Mouse (Mus musculus) myocyte (in vitro differentiated cells): ENCODE measurements around the gene Ndufa10. TPM values are rescaled to one million over a fixed set of nuclear protein-coding genes. Genes with fewer than 3 reads are reported as not detected.

ENCODE experiments used
- H3K27me3 ChIP-seq: one replicate; pipeline ENCODE4 v1.6.1; 2011; ENCODE audit not compliant: control insufficient read depth, insufficient read depth, insufficient read length
- H3K36me3 ChIP-seq: one replicate; pipeline ENCODE4 v1.6.1; 2011; ENCODE audit not compliant: control insufficient read depth, insufficient read depth
- H3K4me2 ChIP-seq: one replicate; pipeline ENCODE4 v1.6.1; 2011; ENCODE audit warnings: low read depth, control low read depth
- H3K4me3 ChIP-seq: one replicate; pipeline ENCODE4 v1.5.1; 2011; ENCODE audit warnings: mild to moderate bottlenecking, control low read depth, moderate library complexity
- H3K79me2 ChIP-seq: one replicate; pipeline ENCODE4 v1.6.1; 2011; ENCODE audit not compliant: control insufficient read depth, insufficient read depth
- H3ac ChIP-seq: one replicate; pipeline ENCODE4 v1.6.1; 2011; ENCODE audit not compliant: control insufficient read depth, insufficient read length
- CEBPB ChIP-seq: IDR thresholded peaks from 2 replicates; pipeline ENCODE4 v1.6.1; 2011; ENCODE audit warnings: mild to moderate bottlenecking, moderate library complexity; ENCODE audit not compliant: poor library complexity, insufficient read depth, severe bottlenecking
- E2F4 ChIP-seq: IDR thresholded peaks from one replicate; pipeline ENCODE4 v1.6.1; 2011; ENCODE audit warnings: mild to moderate bottlenecking, control low read depth, moderate library complexity; ENCODE audit not compliant: insufficient read depth
- MAX ChIP-seq: IDR thresholded peaks from one replicate; pipeline ENCODE4 v1.6.1; 2011; ENCODE audit warnings: low read depth, mild to moderate bottlenecking, control low read depth
- MYOD1 ChIP-seq, 3 experiments: IDR thresholded peaks; one replicate each; pipeline ENCODE4 v1.6.1; 2011; ENCODE audit warnings: control low read depth in 2 of 3, low read depth in 2 of 3, mild to moderate bottlenecking in 2 of 3, moderate library complexity in 1 of 3; ENCODE audit not compliant: insufficient read length in 2 of 3, control insufficient read depth in 1 of 3
- MYOG ChIP-seq, 3 experiments: IDR thresholded peaks; one replicate each; pipeline ENCODE4 v1.6.1; 2011; ENCODE audit warnings: control low read depth in 2 of 3, low read depth in 2 of 3, mild to moderate bottlenecking in 2 of 3; ENCODE audit not compliant: insufficient read length in 2 of 3, control insufficient read depth in 1 of 3, insufficient read depth in 1 of 3
- POLR2A ChIP-seq: IDR thresholded peaks from one replicate; pipeline ENCODE4 v1.6.1; 2011; ENCODE audit warnings: low read depth, mild to moderate bottlenecking, control low read depth, moderate library complexity; ENCODE audit not compliant: insufficient read length
- POLR2AphosphoS2 ChIP-seq: IDR thresholded peaks from one replicate; pipeline ENCODE4 v1.6.1; 2011; ENCODE audit warnings: low read depth, control low read depth; ENCODE audit not compliant: insufficient read length
- REST ChIP-seq: IDR thresholded peaks from one replicate; pipeline ENCODE4 v1.6.1; 2011; ENCODE audit warnings: mild to moderate bottlenecking, control low read depth, moderate library complexity; ENCODE audit not compliant: insufficient read depth, insufficient read length
- SRF ChIP-seq: IDR thresholded peaks from one replicate; pipeline ENCODE4 v1.6.1; 2011; ENCODE audit warnings: low read depth; ENCODE audit not compliant: control insufficient read depth, insufficient read length
- TCF12 ChIP-seq: IDR thresholded peaks from one replicate; pipeline ENCODE4 v1.6.1; 2011; ENCODE audit warnings: mild to moderate bottlenecking, control low read depth; ENCODE audit not compliant: poor library complexity, insufficient read depth, severe bottlenecking
- TCF3 ChIP-seq: IDR thresholded peaks from one replicate; pipeline ENCODE4 v1.6.1; 2011; ENCODE audit warnings: low read depth, control low read depth; ENCODE audit not compliant: insufficient read length
- USF1 ChIP-seq: IDR thresholded peaks from one replicate; pipeline ENCODE4 v1.6.1; 2011; ENCODE audit warnings: low read depth, mild to moderate bottlenecking, control low read depth, moderate library complexity
- polyA plus RNA-seq: library from polyadenylated mRNA; unstranded; fragments of >200 nt; fragmentation: generic; extraction: Trizol; gene quantifications from one replicate; pipeline ENCODE4 v1.2.1, GENCODE M21; 2012; ENCODE audit warnings: missing spikeins

Ndufa10 gene
- polyA plus RNA-seq, 1 experiment = 162 TPM

DNA sequence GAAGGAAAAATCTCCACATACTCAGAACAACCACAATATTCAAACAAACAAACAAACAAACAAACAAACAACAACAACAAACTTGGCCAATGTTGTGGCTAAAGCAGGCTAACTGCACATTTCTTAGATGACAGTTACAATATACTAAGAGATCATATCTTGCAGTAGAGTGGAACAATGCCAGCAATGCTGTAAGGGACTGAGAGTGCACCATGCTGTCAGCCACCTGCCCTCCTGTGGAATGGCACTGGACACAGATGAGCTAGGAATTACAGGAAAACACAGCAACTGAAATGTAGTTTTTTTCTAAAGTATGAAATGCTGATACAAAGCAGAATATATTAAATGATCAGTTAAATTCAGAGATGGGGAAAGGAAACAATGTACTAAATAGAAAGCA is 15.9 kb downstream of the Ndufa10 start:
- Histone ChIP-seq H3ac (no peak overlapping the region), H3K36me3 (peaks cover 65% of the 10 kb centered on the region), H3K4me3 (no peak overlapping the region), H3K27me3 (no peaks in the 10 kb centered on the region), H3K4me2 (no peak overlapping the region), H3K79me2 (no peaks in the 10 kb centered on the region)
- TF ChIP-seq TCF12 (no peak), MYOG (IDR thresholded peaks at IDR 0.05; ENCODE audit: control insufficient read depth in 1 of 3, insufficient read depth in 1 of 3, insufficient read length in 2 of 3, low read depth in 2 of 3) (no peak), E2F4 (no peak)

DNA sequence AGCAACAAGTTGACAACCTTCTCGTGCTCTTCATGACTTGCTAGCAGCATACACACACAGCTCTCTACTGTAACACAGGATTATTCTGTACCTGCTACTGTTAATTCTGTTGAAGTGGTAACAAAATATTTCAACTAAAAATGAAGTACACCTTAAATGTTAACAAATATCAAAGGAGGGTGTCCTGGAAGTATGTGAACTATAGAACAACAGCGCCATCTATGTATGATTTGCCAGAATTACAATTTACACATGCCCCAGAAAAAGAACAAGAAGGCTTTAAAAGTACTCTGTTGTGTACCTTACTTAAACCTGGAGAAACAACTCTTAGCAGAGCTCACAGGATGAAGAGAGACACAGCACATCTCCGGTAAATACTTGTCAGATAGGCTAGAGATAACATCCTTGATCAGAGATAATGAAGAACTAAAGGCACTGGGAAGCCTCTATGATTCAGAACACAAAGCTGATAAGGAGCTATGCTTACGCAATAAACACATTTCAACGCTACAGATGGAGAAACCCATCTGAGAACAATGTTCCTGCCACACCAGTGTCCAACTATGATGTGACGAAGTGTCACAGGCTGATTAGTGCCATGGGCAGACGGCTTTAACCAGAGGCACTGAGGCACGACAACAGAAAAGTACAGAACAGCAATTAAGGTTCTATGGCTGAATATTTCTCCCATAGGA is 19.8 kb downstream of the Ndufa10 start:
- Histone ChIP-seq H3K27me3 (no peaks in the 10 kb centered on the region), H3K4me2 (no peak overlapping the region), H3K4me3 (no peak overlapping the region), H3K79me2 (no peaks in the 10 kb centered on the region), H3ac (no peak overlapping the region), H3K36me3 (peaks cover 61% of the 10 kb centered on the region)
- TF ChIP-seq MAX (no peak), CEBPB (0 out of 2 replicates have a peak, but pooled peaks have one; percentile 15)

DNA sequence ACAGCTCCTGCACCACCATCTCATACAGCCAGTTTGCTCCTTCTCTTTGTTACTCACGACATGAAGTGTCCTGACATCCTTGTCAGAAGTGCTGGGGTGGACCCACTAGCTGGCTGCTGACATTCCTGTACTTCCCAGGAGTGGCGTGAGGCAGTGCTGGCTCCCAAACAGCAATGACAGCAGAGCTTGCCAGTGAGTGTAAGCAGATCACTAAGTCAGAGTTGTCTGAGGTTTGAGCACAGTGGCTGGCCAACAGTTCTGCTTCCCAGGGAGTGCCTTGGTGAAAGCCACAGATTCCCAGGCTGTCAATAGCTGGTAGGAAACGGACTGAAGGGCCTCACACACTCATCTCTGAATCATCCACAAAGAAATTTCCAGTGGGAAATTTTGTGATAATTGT is 25.4 kb downstream of the Ndufa10 start:
- TF ChIP-seq REST (no peak), CEBPB (no peak), TCF12 (no peak), TCF3 (no peak), E2F4 (no peak), MYOD1 (IDR thresholded peaks at IDR 0.05; ENCODE audit: control insufficient read depth in 1 of 3, insufficient read length in 2 of 3, low read depth in 2 of 3) (no peak), USF1 (no peak), MAX (no peak), POLR2A (no peak), MYOG (IDR thresholded peaks at IDR 0.05; ENCODE audit: control insufficient read depth in 1 of 3, insufficient read depth in 1 of 3, insufficient read length in 2 of 3, low read depth in 2 of 3) (no peak)
- H3K36me3 ChIP-seq = peaks cover 49% of the 10 kb centered on the region

DNA sequence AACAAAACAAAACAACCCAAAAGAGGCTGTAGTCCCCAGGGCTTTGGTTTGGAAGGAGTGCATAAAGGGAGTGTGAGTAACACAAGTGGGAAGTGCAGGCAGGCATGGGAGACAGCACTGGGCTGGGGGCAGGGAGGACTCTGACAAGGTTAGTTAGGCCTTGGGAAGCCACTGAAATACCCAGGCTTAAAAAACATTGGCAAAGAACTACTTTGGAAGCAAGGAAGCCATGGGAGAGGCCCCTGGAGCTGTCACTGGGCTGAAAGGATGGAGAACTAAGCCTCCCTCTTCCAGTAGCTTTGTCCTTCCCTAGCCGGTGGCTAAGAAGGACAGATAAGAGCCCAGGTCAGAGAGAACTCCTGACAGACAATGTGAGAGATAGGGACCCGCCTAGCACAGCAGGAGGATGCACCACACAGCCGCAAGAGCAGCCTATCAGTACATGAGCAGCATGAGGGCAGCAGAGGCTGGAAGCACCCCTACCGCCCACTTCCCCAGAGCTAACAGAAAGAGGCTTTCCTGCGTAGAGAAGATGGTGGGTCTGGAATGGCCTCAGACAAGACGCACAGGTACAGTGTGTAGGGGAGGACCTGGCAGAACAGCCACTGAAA is 32.1 kb downstream of the Ndufa10 start:
- TF ChIP-seq POLR2AphosphoS2 = no peak
- no peak for TF ChIP-seq MYOG (IDR thresholded peaks at IDR 0.05; ENCODE audit: control insufficient read depth in 1 of 3, insufficient read depth in 1 of 3, insufficient read length in 2 of 3, low read depth in 2 of 3)
- no peak for TF ChIP-seq USF1
- TF ChIP-seq MYOD1 (IDR thresholded peaks at IDR 0.05; ENCODE audit: control insufficient read depth in 1 of 3, insufficient read length in 2 of 3, low read depth in 2 of 3) = no peak
- no peak overlapping the region for H3K4me3 ChIP-seq
- H3K36me3 ChIP-seq = peaks cover 44% of the 10 kb centered on the region

More for the DNA sequence above, 25.4 kb downstream of the Ndufa10 start:
- no peak overlapping the region for H3ac ChIP-seq
- no peak overlapping the region for H3K4me3 ChIP-seq
- no peak overlapping the region for H3K4me2 ChIP-seq
- no peaks in the 10 kb centered on the region for H3K79me2 ChIP-seq
- no peaks in the 10 kb centered on the region for H3K27me3 ChIP-seq

DNA sequence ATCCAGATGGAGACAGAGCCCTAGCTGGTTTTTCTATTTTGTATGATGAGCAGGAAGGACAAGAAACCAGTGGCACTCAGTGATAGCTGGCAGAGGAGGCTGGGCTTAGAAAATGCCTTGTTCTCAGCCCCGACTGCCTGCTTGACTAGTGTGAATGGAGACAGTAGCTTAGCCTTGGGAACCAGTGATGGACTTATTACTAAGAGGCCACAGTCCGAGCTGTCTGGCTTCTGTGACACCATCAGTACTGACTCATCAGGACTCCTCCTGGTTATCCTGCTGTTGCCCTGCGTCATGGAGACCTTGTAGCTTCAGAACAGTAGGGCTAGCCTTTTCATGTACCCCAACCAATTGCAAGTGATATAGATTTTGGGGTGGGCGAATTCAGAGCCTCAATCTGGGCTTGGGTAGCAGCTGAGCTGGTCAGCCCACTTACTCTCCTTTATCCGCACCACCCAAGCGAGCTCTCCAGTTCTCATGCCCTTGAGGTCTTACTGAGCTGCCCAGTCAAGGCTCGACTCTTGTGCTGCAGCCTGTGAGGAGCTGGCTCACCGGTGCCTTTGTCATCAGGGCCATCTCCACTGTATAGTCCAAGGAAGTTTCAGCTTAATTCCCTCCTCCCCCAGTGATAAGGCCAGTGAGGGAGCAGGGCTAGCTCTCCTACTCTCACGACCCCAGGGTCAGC is 33.5 kb downstream of the Ndufa10 start:
- no peak for TF ChIP-seq POLR2A
- no peak for TF ChIP-seq E2F4
- TF ChIP-seq MYOG (IDR thresholded peaks at IDR 0.05; ENCODE audit: control insufficient read depth in 1 of 3, insufficient read depth in 1 of 3, insufficient read length in 2 of 3, low read depth in 2 of 3) = no peak
- TF ChIP-seq REST = no peak
- TF ChIP-seq TCF3 = no peak
- no peak for TF ChIP-seq POLR2AphosphoS2
- no peak for TF ChIP-seq MAX
- no peak for TF ChIP-seq MYOD1 (IDR thresholded peaks at IDR 0.05; ENCODE audit: control insufficient read depth in 1 of 3, insufficient read length in 2 of 3, low read depth in 2 of 3)
- TF ChIP-seq SRF = no peak
- TF ChIP-seq TCF12 = no peak
- no peak for TF ChIP-seq USF1
- no peak for TF ChIP-seq CEBPB
- Histone ChIP-seq H3K36me3 (peaks cover 34% of the 10 kb centered on the region), H3ac (no peak overlapping the region), H3K79me2 (no peaks in the 10 kb centered on the region), H3K27me3 (no peaks in the 10 kb centered on the region), H3K4me3 (no peak overlapping the region), H3K4me2 (no peak overlapping the region)

More for the DNA sequence above, 32.1 kb downstream of the Ndufa10 start:
- H3K79me2 ChIP-seq = no peaks in the 10 kb centered on the region
- no peaks in the 10 kb centered on the region for H3K27me3 ChIP-seq
- H3K4me2 ChIP-seq = no peak overlapping the region
- no peak overlapping the region for H3ac ChIP-seq
